Mouse (Mus musculus) kidney, embryonic 14.5 days (tissue): ENCODE data around the gene Atad5. TPM values are rescaled to one million over a fixed set of nuclear protein-coding genes. Genes with fewer than 3 reads are reported as not detected.
"Not testable (repeated sequence)": the region's sequence is repeated elsewhere in the genome, so short reads cannot be mapped to it uniquely, and the experiment has no call there.

Experiments used
- ATAC-seq: fragments of 200-750 bp; cut with Nextera tagmentation; 2 replicates; pipeline ENCODE4 v1.8.0; 2017; ENCODE audit warnings: moderate number of reproducible peaks, mild to moderate bottlenecking, moderate TSS enrichment, moderate library complexity; ENCODE audit not compliant: low FRiP score, low TSS enrichment
- H3K27ac ChIP-seq: fragments of 300-500 bp; sonication (generic); 2 replicates; pipeline ENCODE4 v1.5.1; 2014; ENCODE audit warnings: low read depth, mild to moderate bottlenecking, low read length, moderate library complexity, mixed read lengths
- H3K27me3 ChIP-seq: fragments of 300-500 bp; sonication (generic); 2 replicates; pipeline ENCODE4 v1.6.1; 2014; ENCODE audit warnings: mild to moderate bottlenecking, low read length; ENCODE audit not compliant: control insufficient read depth, insufficient read depth
- H3K36me3 ChIP-seq: fragments of 300-500 bp; sonication (generic); 2 replicates; pipeline ENCODE4 v1.6.1; 2014; ENCODE audit warnings: low read length, mixed read lengths; ENCODE audit not compliant: control insufficient read depth, insufficient read depth
- H3K4me1 ChIP-seq: fragments of 300-500 bp; sonication (generic); 2 replicates; pipeline ENCODE4 v1.6.1; 2014; ENCODE audit warnings: low read length, mixed read lengths; ENCODE audit not compliant: control insufficient read depth, insufficient read depth
- H3K4me2 ChIP-seq: fragments of 300-500 bp; sonication (generic); replicated peaks from 2 replicates; pipeline ENCODE4 v1.6.1; 2014; ENCODE audit warnings: low read depth, mild to moderate bottlenecking, low read length
- H3K4me3 ChIP-seq: fragments of 300-500 bp; sonication (generic); 2 replicates; pipeline ENCODE4 v1.5.1; 2014; ENCODE audit warnings: mild to moderate bottlenecking, low read length
- H3K9ac ChIP-seq: fragments of 300-500 bp; sonication (generic); 2 replicates; pipeline ENCODE4 v1.6.1; 2014; ENCODE audit warnings: low read depth, mild to moderate bottlenecking, low read length, moderate library complexity
- H3K9me3 ChIP-seq: fragments of 300-500 bp; sonication (generic); 2 replicates; pipeline ENCODE4 v1.6.1; 2016; ENCODE audit warnings: low read length; ENCODE audit not compliant: control insufficient read depth
- WGBS: fragments of 180-500 bp; shearing (Covaris S2); extraction: QIAGEN DNeasy Blood & Tissue Kit; methylation state at CpG from one replicate; pipeline ENCODE4 v1.1.7; 2014; 5-methylcytosine and 5-hydroxymethylcytosine counted together
- polyA plus RNA-seq: library from polyadenylated mRNA; unstranded; fragments of >200 nt; fragmentation: Nextera tagmentation; extraction: Ambion mirVana; gene quantifications from 2 replicates; pipeline ENCODE4 v1.2.1, GENCODE M21; 2014

The Atad5 gene
- polyA plus RNA-seq, 1 experiment from 2014 or later, result 15.8 TPM

DNA sequence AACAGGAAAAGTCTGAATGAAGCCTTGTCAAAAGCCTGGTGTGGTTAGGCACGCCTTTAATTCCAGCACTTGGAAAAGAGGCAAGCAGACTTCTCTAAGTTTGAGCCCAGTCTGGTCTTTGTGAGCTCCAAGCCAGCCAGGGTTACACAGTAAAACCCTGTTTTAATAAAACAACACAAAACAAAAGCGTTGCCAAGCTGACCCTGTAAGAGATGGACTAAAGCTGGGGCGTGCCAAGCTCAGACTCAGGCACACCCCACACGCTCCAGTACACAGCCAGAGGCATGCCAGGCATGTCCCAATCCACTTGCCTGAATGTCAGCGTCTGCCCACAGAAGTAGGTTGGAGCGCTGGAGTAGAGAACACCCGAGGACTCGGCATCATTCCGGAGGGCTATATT is 33.1 kb upstream of the Atad5 start:
- Histone ChIP-seq H3K27me3 (no peaks in the 10 kb centered on the region), H3K4me1 (peaks cover 9% of the 10 kb centered on the region), H3K4me2 (no peak overlapping the region), H3K9me3 (no peaks in the 10 kb centered on the region), H3K4me3 (no peak overlapping the region), H3K27ac (no peak overlapping the region), H3K9ac (no peak overlapping the region), H3K36me3 (peaks cover 64% of the 10 kb centered on the region)
- 86% methylated on average over 9 of the region's 9 CpGs for WGBS
- no peak for ATAC-seq

DNA sequence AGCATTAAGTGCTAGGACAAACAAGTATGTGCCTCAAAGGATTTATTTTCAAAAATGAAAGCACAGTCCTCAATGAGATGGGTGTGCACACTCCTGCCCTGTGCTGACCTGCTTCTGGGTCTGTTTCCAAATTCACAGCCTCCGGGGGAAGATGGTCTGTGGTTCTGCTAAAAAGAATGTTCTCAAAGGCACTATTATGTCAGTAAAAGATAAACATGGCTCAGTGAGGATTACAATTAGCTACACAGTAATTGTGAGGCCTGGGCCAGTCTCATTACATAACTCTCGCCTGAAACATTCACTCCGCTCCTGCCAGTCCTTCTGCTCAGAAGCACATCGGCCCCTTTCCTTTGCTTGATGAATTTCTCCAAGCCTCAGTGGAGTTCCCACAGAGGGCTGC is 27.0 kb upstream of the Atad5 start:
- H3K27me3 ChIP-seq, result no peaks in the 10 kb centered on the region
- ATAC-seq, result no peak
- no peak overlapping the region for H3K27ac ChIP-seq
- no peak overlapping the region for H3K9ac ChIP-seq
- H3K36me3 ChIP-seq, result peaks cover 47% of the 10 kb centered on the region; the same call in 1 of the 2 replicates
- WGBS, result 89% methylated on average over 4 of the region's 4 CpGs
- no peak overlapping the region for H3K4me3 ChIP-seq
- H3K4me2 ChIP-seq, result no peak overlapping the region
- H3K4me1 ChIP-seq, result no peaks in the 10 kb centered on the region
- H3K9me3 ChIP-seq, result no peaks in the 10 kb centered on the region

DNA sequence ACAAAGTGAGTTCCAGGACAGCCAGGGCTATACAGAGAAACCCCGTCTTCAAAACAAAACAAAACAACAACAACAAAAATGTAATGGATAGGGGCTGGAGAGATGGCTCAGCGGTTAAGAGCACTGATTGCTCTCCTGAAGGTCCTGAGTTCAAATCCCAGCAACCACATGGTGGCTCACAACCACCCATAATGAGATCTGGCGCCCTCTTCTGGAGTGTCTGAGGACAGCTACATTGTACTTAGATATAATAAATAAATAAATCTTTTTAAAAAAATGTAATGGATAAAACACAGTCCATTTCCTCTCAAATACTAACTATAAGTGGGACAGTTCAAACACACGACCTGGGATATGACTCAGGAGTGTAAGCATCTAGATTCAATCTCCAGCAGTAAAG is 22.8 kb upstream of the Atad5 start:
- H3K9ac ChIP-seq, ATAC-seq, H3K9me3 ChIP-seq: not testable (repeated sequence)

DNA sequence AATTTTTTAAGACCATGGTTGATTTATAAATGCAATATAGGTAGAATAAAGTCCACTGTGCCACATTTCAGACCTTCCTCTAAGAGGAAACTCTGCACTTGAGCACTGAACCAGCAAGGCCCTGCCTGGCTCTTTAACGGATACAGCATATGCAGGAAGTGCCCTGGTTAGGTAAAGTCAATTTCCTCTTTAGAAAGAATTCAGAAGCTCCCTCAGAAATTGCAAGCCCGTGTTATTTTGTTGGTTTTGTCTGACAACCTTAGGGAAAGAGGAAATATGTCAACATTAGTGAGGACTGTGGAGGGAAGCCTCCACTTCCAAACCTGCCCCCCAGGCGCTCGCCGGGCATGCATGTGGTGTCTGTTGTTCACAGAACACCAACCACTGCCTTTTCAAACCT is 21.6 kb upstream of the Atad5 start:
- WGBS, result 74% methylated on average over 5 of the region's 5 CpGs

More for the DNA sequence above, 22.8 kb upstream of the Atad5 start:
- 85% methylated on average over 4 of the region's 4 CpGs for WGBS
- H3K27me3 ChIP-seq, H3K4me1 ChIP-seq, H3K27ac ChIP-seq, H3K4me3 ChIP-seq, H3K4me2 ChIP-seq: not testable (repeated sequence)
- H3K36me3 ChIP-seq, result peaks cover 20% of the 10 kb centered on the region; the same call in 1 of the 2 replicates

DNA sequence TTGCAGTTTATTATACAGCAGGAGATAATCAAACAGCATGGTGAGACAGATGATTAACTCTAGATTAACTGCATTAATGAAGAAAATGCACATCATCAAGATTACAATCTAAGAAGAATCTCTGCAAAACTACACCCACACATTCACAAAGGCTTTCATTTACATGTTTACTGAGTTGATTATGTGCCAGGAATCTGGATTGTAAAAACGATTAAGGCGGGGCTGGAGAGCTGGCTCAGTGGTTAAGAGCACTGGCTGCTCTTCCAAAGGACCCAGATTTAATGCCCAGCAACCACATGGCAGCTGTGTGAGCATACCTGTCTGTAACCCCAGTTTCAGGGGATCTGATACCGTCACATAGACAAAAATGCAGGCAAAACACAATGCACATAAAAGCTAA is 19.4 kb upstream of the Atad5 start:
- Histone ChIP-seq H3K4me1 (no peaks in the 10 kb centered on the region), H3K9me3 (no peaks in the 10 kb centered on the region), H3K4me2 (no peak overlapping the region), H3K36me3 (no peaks in the 10 kb centered on the region; the same call in 1 of the 2 replicates), H3K27ac (no peak overlapping the region), H3K4me3 (no peak overlapping the region), H3K27me3 (no peaks in the 10 kb centered on the region), H3K9ac (no peak overlapping the region)
- 86% methylated on average over 3 of the region's 3 CpGs for WGBS
- ATAC-seq, result no peak

More for the DNA sequence above, 21.6 kb upstream of the Atad5 start:
- H3K4me2 ChIP-seq, result no peak overlapping the region
- no peak overlapping the region for H3K9ac ChIP-seq
- H3K36me3 ChIP-seq, result peaks cover 15% of the 10 kb centered on the region; the same call in 1 of the 2 replicates
- no peak overlapping the region for H3K27ac ChIP-seq
- no peaks in the 10 kb centered on the region for H3K27me3 ChIP-seq
- no peaks in the 10 kb centered on the region for H3K9me3 ChIP-seq
- H3K4me1 ChIP-seq, result no peaks in the 10 kb centered on the region
- no peak for ATAC-seq
- H3K4me3 ChIP-seq, result no peak overlapping the region

DNA sequence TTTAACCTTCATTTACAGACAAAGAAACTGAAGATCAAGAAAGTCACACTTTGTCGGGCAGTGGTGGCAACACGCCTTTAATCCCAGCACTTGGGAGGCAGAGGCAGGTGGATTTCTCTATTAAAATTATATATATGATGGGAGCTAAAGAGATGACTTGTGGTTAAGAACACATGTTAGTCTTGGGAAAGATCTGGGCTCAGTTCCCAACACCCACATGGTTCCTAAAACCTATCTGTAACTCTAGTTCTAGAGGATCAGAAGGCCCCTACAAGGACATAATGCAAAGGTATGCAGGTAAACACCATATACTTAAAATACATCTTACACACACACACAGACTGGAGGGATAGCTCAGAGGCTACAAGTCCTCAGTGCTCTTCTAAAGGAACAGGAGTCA is 18.2 kb upstream of the Atad5 start:
- Histone ChIP-seq H3K36me3 (no peaks in the 10 kb centered on the region; the same call in 1 of the 2 replicates), H3K27ac (no peak overlapping the region), H3K9ac (no peak overlapping the region), H3K9me3 (no peaks in the 10 kb centered on the region), H3K4me3 (no peak overlapping the region), H3K4me1 (no peaks in the 10 kb centered on the region), H3K27me3 (no peaks in the 10 kb centered on the region), H3K4me2 (no peak overlapping the region)
- 94% methylated on average over 2 of the region's 2 CpGs for WGBS
- ATAC-seq, result no peak

DNA sequence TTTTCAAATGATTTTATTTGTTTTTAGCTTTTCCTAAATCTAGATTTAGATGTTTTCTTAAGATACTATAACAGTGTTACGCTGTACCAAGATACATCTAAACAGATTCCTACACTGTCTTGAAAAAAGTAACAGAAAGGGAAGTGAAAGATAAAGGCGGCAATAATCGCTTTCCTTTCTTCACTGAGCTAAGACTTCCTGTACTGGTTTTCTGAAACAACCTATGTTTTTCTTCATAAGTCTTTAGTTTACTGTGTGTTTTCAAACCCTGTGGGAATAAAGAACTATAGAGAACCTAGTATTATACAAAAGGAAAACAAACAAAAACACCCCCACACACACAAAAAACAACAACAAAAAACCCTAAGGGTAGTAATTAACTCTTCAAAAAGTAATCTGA is 16.8 kb upstream of the Atad5 start:
- 84% methylated on average over 3 of the region's 3 CpGs for WGBS
- Histone ChIP-seq H3K36me3 (no peaks in the 10 kb centered on the region; the same call in 1 of the 2 replicates), H3K9me3 (no peaks in the 10 kb centered on the region), H3K9ac (no peak overlapping the region), H3K4me3 (no peak overlapping the region), H3K27me3 (no peaks in the 10 kb centered on the region), H3K4me2 (no peak overlapping the region), H3K4me1 (no peaks in the 10 kb centered on the region), H3K27ac (no peak overlapping the region)
- ATAC-seq, result no peak

DNA sequence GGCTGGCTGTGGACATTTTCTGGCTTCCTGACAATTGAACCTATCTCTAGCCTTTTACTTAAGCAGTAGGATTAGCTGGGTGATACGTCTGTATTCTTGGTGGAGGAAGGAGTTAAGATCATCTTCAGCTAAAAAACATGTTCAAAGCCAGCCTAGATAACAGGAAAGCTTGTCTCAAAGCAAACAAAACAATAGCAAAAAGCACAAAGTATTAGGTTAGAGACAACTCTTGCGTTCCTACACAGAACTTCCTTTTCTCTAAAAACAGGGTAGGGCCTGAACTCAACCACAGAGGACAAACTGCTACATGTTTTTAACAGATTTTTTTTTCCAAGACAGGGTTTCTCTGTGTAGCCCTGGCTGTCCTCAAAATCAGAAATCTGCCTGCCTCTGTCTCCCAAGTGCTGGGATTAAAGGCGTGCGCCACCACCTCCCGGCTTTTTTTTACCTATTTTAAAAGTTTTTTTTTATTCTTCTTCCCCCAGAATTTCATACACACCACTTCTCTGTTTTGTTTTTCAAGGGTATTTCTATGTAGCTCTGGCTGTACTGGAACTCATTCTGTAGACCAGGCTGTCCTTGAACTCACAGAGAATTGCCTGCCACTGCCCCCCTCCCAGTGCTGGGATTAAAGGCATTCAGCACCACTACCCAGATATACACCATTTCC is 13.5 kb upstream of the Atad5 start:
- no peak overlapping the region for H3K4me3 ChIP-seq
- no peak overlapping the region for H3K27ac ChIP-seq
- H3K9me3 ChIP-seq, result no peaks in the 10 kb centered on the region
- no peaks in the 10 kb centered on the region; the same call in 1 of the 2 replicates for H3K36me3 ChIP-seq
- no peak overlapping the region for H3K9ac ChIP-seq
- H3K27me3 ChIP-seq, result no peaks in the 10 kb centered on the region
- H3K4me2 ChIP-seq, result no peak overlapping the region
- WGBS, result 93% methylated on average over 5 of the region's 5 CpGs
- ATAC-seq, result no peak
- no peaks in the 10 kb centered on the region for H3K4me1 ChIP-seq

DNA sequence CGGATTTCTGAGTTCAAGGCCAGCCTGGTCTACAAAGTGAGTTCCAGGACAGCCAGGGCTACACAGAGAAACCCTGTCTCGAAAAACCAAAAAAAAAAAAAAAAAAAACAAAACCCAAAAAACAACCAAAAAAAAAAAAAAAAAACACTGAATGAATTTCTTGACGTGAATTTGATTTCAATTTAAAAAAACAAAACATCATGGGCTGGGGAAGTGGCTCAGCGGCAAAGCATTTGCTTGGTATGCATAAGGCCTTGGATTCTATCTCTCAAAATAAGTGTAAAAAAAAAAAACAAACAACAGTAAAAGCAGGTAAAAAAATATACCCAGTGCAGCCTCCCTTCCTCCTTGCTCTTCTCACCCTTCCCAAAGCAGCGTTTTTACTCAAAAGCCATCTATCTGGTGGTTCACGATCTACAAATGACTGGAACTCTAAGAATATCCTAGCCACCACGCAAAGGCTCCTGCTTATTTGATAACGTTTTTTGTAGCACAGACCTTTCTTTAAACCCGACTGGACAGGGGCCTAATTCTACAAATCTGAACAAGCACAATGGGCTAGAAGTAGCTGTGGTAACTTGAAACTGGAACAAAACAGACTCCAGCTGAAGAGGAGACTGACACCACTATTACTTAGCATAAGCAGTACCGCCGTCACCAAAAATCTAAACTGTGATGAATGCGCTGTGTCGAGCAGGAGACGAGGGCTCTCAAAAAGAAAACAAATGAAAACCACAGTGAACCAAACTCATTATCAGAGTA is 11.2 kb upstream of the Atad5 start:
- no peak overlapping the region for H3K9ac ChIP-seq
- no peak overlapping the region for H3K27ac ChIP-seq
- H3K9me3 ChIP-seq, result no peaks in the 10 kb centered on the region
- H3K27me3 ChIP-seq, result no peaks in the 10 kb centered on the region
- no peaks in the 10 kb centered on the region for H3K36me3 ChIP-seq
- H3K4me3 ChIP-seq, result no peak overlapping the region
- ATAC-seq, result no peak
- no peaks in the 10 kb centered on the region for H3K4me1 ChIP-seq
- H3K4me2 ChIP-seq, result no peak overlapping the region
- WGBS, result 60% methylated on average over 13 of the region's 14 CpGs
